Mouse (Mus musculus): Measurements from ENCODE around the gene AI837181.
"Not testable (repeated sequence)": the region's sequence is repeated elsewhere in the genome, so short reads cannot be mapped to it uniquely, and the experiment has no call there.

AI837181 gene

GRCm38 (mm10) chr19:5424782-5425741, at the start of gene AI837181, which contains the start of gene Drap1:
Gene AI837181 (plus strand): TSS chr19:5425144.
Gene Drap1 (minus strand): TSS chr19:5424979.
- peak; percentile 87 to 89 for DNase-seq (ENCODE audit: low spot score in 2 of 2)

GRCm38 (mm10) chr19:5377446-5377845, 47.5 kb upstream of the AI837181 start:
- DNase-seq (ENCODE audit: low spot score in 2 of 2) = no peak

DNA sequence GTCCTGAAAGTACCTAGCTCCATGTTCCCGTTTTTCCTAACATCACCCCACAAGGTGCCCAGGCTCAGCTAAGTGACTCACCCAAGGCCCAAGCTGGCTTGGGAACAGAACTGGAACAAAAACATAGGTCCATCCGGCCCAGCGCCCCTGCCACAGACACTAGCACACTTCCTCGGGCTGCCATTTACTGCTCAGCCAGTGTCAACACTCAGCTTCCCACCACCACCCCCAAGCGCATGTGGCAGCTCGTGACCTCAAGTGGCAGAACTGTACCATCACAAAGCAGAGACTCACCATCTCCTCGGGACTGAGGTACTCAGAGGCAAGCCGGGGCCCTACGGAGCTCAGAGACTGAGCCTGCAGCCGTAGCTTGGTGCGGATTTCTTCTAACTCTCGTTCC, 41.6 kb upstream of the AI837181 start:
- DNase-seq (ENCODE audit: low spot score in 2 of 2) = no peak

DNA sequence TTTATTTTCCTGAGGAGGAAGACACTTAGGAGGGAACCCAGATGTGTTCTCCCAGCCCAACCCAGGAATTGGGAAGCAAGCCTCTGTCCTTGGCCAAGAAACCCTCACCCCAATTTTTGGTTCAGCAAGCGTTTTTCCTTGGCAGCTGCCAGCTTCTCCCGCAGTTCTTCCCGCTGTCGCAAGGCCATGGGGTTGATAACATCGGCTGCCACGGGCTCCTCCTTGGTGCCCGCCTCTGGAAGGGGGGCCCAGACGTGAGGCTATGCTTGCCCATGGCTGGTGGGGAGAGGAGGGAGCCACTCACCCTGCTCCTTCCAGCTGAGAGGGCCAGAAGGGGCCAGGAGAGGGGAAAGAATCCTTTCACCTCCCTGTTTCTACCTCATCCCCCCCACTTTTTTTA, 40.2 kb upstream of the AI837181 start:
- no peak for DNase-seq (ENCODE audit: low spot score in 2 of 2)

DNA sequence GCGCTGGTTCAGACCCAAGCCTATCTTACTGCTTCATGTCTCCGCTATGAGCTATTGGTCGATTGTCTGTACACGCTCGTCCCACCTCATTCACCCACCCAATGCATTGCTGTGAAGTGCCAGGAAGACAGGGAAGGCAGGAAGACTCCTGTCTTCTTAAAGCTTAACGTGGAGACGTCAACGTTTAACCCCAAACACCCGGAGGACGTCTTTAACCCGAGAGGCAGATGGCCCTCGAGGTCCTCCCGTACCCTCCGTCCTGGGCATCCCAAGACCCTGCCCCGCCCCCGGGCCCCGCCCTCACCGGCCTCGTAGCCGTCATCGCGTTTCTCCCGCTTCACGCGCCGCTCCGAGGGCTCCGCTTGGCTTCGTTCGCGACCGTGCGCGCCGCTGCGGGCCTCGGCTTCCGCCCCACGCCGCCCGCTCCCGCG, 36.9 kb upstream of the AI837181 start:
- DNase-seq (ENCODE audit: low spot score in 2 of 2) = peak in 1 of 2 experiments; percentile 14

GRCm38 (mm10) chr19:5388588-5389242, 36.2 kb upstream of the AI837181 start, which contains the start of gene Sart1:
Gene Sart1 (minus strand): TSS chr19:5388703.
- peak; percentile 94 to 95 for DNase-seq (ENCODE audit: low spot score in 2 of 2)

DNA sequence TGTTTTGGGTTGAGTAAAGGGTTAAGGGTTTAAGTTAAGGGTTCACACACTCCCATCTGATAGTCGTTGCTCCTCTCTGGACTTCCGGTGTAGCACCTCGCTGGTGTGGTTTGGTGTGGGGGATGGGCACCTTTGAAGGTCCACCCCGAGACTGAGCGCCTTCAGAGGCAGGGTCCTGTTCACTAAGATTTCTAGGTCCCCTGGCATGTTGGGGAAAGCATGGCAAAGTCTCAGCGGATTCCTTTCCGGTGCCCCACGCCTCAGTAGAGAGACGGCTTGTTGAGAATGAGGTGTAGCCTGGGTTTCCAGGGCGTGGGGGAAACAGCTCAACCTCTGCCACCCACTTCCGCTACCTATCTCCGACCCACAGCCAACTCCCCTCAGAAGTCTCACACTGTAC, 35.3 kb upstream of the AI837181 start:
- no peak for DNase-seq (ENCODE audit: low spot score in 2 of 2)

GRCm38 (mm10) chr19:5390416-5390815, 34.5 kb upstream of the AI837181 start:
- no peak for DNase-seq (ENCODE audit: low spot score in 2 of 2)

- DNase-seq (ENCODE audit: low spot score in 2 of 2) = no peak
These were observed 32.1 kb upstream of the AI837181 start for GRCm38 (mm10) chr19:5392892-5393291.

GRCm38 (mm10) chr19:5394168-5394567, 30.8 kb upstream of the AI837181 start:
- no peak for DNase-seq (ENCODE audit: low spot score in 2 of 2)

- DNase-seq (ENCODE audit: low spot score in 2 of 2) = no peak
These were observed 29.6 kb upstream of the AI837181 start for GRCm38 (mm10) chr19:5395371-5395770.

GRCm38 (mm10) chr19:5401073-5401472, 23.9 kb upstream of the AI837181 start:
- not testable (repeated sequence) for DNase-seq (ENCODE audit: low spot score in 2 of 2)

- no peak for DNase-seq (ENCODE audit: low spot score in 2 of 2)
These were observed 22.7 kb upstream of the AI837181 start, which contains the start of gene Tsga10ip for GRCm38 (mm10) chr19:5402293-5402692. Gene Tsga10ip (minus strand): TSS chr19:5402526.

GRCm38 (mm10) chr19:5405924-5406323, 19.0 kb upstream of the AI837181 start:
- no peak for DNase-seq (ENCODE audit: low spot score in 2 of 2)

- DNase-seq (ENCODE audit: low spot score in 2 of 2) = peak in 1 of 2 experiments; percentile 60
These were observed 18.3 kb upstream of the AI837181 start for GRCm38 (mm10) chr19:5406531-5407126.

GRCm38 (mm10) chr19:5407133-5407532, 17.8 kb upstream of the AI837181 start:
- peak in 1 of 2 experiments; percentile 54 for DNase-seq (ENCODE audit: low spot score in 2 of 2)

GRCm38 (mm10) chr19:5408057-5409001, 16.6 kb upstream of the AI837181 start:
- no peak for DNase-seq (ENCODE audit: low spot score in 2 of 2)

DNA sequence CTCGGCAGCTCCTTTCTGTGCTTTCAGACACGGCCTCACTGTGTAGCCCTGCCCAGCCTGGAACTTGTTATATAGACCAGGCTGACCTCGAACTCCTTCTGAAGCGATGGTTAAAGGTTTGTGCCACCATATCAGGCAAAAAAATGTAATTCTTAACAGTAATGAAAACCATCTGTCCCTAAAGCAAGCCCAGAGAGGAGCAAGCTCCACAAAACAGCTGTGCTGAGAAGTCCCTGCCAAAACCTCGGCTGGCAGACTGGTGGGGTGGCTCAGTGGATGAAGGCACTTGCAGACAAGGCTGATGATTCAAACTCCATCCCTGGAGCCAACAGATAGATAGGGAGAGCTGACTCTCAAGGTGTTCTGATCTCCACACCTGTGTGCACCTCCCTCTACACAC, 15.9 kb upstream of the AI837181 start:
- DNase-seq (ENCODE audit: low spot score in 2 of 2) = no peak

DNA sequence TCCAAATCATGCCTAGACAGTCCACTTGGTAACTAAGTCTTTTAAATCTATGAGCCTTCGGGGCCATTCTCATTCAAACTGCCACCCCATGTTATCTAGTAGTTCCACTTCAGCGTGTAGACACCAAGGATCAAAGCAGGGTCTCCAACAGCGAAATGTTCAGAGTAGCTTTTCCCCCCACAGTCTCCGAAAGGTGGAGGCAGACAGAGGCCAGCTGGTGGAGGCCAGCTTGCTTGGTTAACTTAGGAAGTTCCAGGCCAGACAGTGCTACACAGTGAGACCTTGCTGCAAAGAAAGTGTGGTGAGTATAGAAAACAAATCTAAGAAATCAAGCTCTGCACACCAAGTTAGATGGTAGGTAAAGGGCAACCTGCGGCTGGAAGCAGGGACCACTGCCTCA, 14.3 kb upstream of the AI837181 start:
- DNase-seq (ENCODE audit: low spot score in 2 of 2) = no peak

GRCm38 (mm10) chr19:5411961-5412360, 13.0 kb upstream of the AI837181 start:
- DNase-seq (ENCODE audit: low spot score in 2 of 2) = no peak

GRCm38 (mm10) chr19:5413840-5414239, 11.1 kb upstream of the AI837181 start:
- no peak for DNase-seq (ENCODE audit: low spot score in 2 of 2)

All from frontal cortex, postnatal 36 days (tissue).